Mouse (Mus musculus): ENCODE measurements at regions not wholly inside any gene's neighbourhood (a gene's known extent, or its start where the extent isn't known, plus 50 kb on each side); places are given as distances from the start of the nearest gene placed in this dataset.
A peak's percentile ranks its signal among the peaks of the same experiment; 100 is the strongest.

GRCm38 (mm10) chr4:125200762-125201161, 73.1 kb upstream of the Zc3h12a start:
- peak; percentile 28 for DNase-seq

DNA sequence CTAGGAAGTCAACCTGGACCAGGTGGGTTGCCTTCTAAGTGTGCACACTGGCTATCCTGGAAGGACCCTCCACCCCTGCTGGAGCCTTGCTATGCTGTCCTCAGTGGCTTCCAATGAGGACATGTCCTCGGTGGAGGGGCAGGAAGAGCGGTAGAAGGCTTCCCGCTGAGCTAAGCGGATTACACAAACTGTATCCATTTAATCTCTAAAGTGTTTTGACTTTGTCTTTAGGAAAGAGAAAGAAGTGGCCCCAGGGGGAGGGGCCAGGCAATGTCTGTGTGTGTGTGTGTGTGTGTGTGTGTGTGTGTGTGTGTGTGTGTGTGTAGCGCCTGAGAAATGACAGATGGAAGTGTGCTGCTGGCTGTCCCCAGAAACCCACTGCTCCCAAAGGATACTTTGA, 71.6 kb upstream of the Zc3h12a start:
- peak; percentile 87 for DNase-seq

DNA sequence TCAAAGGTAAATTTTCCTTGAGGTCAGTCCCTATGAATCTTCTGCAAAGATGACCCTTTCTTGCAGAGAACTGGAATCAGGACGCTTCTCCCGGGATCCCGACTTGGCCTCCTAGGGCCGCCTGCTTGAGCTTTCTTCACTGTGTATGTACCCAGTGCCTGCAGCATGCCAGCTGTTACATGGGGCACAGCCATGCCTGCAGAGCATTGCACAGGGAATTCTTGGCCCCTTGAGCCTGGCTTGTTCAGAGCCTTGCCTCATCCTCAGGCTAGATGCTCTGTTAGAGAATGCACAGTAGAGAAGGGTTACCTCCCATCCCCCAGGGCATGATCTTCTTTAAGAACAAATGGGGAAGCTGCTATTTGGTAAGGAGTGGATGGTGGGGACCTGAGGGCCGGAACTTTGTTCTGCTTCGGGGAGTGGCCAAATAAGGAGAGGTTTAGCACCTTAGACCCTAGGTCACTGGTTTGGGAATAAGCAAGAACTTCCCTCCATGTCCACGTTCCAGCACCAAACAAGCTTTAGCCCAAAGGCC, 68.3 kb upstream of the Zc3h12a start:
- DNase-seq: no peak

DNA sequence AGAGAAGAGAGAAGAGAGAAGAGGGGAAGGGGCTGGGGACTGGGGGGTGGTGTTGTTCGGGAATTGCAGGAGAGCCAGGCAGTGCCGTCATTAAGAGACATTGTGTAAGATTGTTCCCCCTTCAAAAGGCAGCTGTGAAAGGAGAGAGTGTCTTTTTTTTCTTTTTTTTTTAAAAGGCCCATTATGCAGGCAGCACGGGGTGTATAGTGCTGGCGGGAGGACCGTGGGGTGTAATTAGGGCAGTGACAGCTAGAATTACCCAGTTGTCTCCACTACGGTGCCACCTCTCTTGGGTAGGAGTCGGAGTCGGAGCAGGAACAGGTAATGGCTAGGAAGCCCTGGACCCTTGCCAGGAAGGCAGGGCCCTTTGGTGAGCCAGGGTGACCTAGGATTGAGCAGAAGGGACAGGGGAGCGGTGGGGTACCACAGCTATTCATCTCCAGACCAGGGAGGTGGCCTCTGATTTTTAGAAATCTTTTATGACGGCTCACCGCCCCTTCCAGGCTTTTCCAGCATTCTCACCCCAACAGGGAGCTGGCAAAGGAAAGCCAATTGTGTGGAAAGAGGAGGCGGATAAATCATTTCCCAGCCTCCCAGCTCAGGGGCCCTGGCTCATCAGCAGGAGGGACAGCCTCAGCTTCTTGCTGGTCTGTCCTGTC, 67.2 kb upstream of the Zc3h12a start:
- peak; percentile 34 for DNase-seq

DNA sequence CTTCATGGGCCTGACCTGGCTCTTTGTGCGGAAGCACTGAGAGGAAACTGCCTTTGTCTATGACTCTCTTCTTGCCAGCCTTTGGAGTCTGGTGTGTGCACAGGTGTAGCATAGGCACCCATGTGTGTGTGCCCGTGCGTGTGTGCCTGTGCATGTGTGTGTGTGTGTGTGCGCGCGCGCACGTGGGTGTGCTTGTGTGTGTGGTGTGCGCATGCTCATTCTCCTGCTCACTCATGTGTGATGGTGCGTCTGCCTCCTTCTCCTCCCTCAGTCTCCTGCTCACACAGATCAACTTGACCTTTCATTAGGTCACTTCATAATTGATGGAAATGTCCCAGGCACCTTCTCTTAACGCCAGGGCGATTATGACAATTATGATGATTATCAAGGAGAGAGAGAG, 66.7 kb upstream of the Zc3h12a start:
- peak; percentile 77 for DNase-seq

GRCm38 (mm10) chr4:125191680-125192079, 64.0 kb upstream of the Zc3h12a start:
- DNase-seq: no peak

GRCm38 (mm10) chr4:125191010-125191409, 63.4 kb upstream of the Zc3h12a start:
- peak; percentile 73 for DNase-seq

GRCm38 (mm10) chr4:125189971-125190370, 62.3 kb upstream of the Zc3h12a start:
- DNase-seq: no peak

- DNase-seq: no peak
Observed at GRCm38 (mm10) chr4:125186246-125186645, 58.6 kb upstream of the Zc3h12a start.

DNA sequence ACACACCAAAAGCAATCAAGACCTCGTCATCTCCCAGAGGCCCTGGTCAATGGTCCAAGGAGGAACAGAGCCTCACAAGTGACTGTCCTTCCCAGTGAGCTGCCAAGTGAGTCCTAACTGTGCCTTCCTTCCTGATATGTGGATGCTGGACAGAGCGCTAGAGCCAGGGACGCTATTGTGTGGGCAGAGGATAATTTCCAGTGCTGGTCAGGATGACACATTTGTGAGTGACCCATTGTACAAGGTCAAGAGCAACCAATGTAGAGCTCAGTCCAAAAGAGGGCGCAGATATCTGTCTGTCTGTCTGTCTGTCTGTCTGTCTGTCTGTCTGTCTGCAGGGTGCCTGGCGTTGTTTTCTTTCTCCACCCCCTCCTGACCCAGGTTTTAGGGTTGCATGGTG, 57.4 kb upstream of the Zc3h12a start:
- DNase-seq: no peak

DNA sequence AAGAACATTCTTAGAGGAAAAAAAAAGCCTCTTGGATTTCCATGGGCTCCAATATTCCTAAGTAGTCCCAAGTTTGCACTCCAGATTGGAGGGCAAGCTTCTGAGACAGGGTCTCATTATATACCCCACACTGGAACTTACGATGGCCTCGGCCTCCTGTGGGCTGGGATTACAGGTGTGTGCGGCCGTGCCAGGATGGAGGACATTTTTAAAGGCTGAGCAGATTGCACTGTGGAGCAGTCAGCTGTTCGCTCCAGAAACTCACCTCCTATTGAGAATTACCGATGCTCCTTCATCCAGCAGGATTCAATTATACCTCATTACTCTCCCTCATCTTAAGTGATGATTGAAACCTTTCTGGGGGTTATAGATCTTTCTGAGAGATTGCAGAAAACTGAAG, 53.3 kb upstream of the Zc3h12a start:
- no peak for DNase-seq

DNA sequence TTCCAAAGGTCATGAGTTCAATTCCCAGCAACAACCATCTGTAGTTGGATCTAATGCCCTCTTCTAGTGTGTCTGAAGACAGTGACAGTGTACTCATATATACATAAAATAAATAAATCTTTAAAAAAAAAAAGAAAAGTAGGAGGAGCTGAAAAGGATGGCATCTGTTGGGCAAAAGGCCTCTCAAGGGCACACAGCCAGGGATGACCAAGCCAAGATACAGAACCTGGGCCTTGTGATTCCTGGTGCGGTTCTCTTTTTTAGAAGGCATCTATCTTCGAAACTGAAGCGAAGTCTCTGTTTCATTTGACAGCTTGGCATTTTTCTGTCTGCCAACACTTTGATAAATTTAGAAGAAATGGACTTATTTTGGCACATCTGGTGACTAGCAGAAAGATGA, 50.9 kb upstream of the Zc3h12a start:
- no peak for DNase-seq

- no peak for DNase-seq
Observed at GRCm38 (mm10) chr4:125177666-125178065, 50.0 kb upstream of the Zc3h12a start.

All from retina, postnatal 1 day (tissue).